Mouse (Mus musculus) embryonic facial prominence, embryonic 11.5 days (tissue): Measurements from ENCODE around the gene Hsd17b12. TPM values are rescaled to one million over a fixed set of nuclear protein-coding genes. Genes with fewer than 3 reads are reported as not detected.
A peak's percentile ranks its signal among the peaks of the same experiment; 100 is the strongest.

Experiments used
- ATAC-seq: fragments of 200-750 bp; cut with Nextera tagmentation; replicated peaks from 2 replicates; pipeline ENCODE4 v1.8.0; 2017; ENCODE audit warnings: low read depth; ENCODE audit not compliant: insufficient number of reproducible peaks, low FRiP score, low TSS enrichment
- DNase-seq: peaks from one replicate; pipeline ENCODE4 v3.0.0-alpha.2; 2015; ENCODE audit warnings: low spot score
- H3K27ac ChIP-seq: fragments of 300-500 bp; sonication (generic); replicated peaks from 2 replicates; pipeline ENCODE4 v1.5.1; 2014; ENCODE audit warnings: mild to moderate bottlenecking, low read depth, low read length, control low read depth
- H3K27me3 ChIP-seq: fragments of 300-500 bp; sonication (generic); 2 replicates; pipeline ENCODE4 v1.6.1; 2014; ENCODE audit warnings: mild to moderate bottlenecking, low read length, moderate library complexity, mixed read lengths; ENCODE audit not compliant: control insufficient read depth, insufficient read depth
- H3K36me3 ChIP-seq: fragments of 300-500 bp; sonication (generic); replicated peaks from 2 replicates; pipeline ENCODE4 v1.6.1; 2014; ENCODE audit warnings: low read depth, mild to moderate bottlenecking, low read length, moderate library complexity, mixed read lengths; ENCODE audit not compliant: control insufficient read depth, insufficient read depth
- H3K4me1 ChIP-seq: fragments of 300-500 bp; sonication (generic); 2 replicates; pipeline ENCODE4 v1.6.1; 2014; ENCODE audit warnings: low read length, mixed read lengths; ENCODE audit not compliant: control insufficient read depth, insufficient read depth
- H3K4me2 ChIP-seq: fragments of 300-500 bp; sonication (generic); 2 replicates; pipeline ENCODE4 v1.6.1; 2014; ENCODE audit warnings: low read depth, mild to moderate bottlenecking, control low read depth, low read length, moderate library complexity
- H3K4me3 ChIP-seq: fragments of 300-500 bp; sonication (generic); 2 replicates; pipeline ENCODE4 v1.5.1; 2014; ENCODE audit warnings: low read depth, low read length, control low read depth
- H3K9ac ChIP-seq: fragments of 300-500 bp; sonication (generic); replicated peaks from 2 replicates; pipeline ENCODE4 v1.6.1; 2014; ENCODE audit warnings: mild to moderate bottlenecking, control low read depth, low read length
- H3K9me3 ChIP-seq: fragments of 300-500 bp; sonication (generic); replicated peaks from 2 replicates; pipeline ENCODE4 v1.6.1; 2016; ENCODE audit warnings: mild to moderate bottlenecking, low read length, inconsistent platforms, mixed read lengths; ENCODE audit not compliant: control insufficient read depth
- WGBS: fragments of 180-500 bp; shearing (Covaris S2); extraction: QIAGEN DNeasy Blood & Tissue Kit; methylation state at CpG from one replicate; pipeline ENCODE4 v1.1.7; 2014; 5-methylcytosine and 5-hydroxymethylcytosine counted together
- polyA plus RNA-seq: library from polyadenylated mRNA; unstranded; fragments of >200 nt; fragmentation: Nextera tagmentation; extraction: Ambion mirVana; gene quantifications from 2 replicates; pipeline ENCODE4 v1.2.1, GENCODE M21; 2014

Gene Hsd17b12
- polyA plus RNA-seq, 1 experiment from 2014 or later: 126 TPM

DNA sequence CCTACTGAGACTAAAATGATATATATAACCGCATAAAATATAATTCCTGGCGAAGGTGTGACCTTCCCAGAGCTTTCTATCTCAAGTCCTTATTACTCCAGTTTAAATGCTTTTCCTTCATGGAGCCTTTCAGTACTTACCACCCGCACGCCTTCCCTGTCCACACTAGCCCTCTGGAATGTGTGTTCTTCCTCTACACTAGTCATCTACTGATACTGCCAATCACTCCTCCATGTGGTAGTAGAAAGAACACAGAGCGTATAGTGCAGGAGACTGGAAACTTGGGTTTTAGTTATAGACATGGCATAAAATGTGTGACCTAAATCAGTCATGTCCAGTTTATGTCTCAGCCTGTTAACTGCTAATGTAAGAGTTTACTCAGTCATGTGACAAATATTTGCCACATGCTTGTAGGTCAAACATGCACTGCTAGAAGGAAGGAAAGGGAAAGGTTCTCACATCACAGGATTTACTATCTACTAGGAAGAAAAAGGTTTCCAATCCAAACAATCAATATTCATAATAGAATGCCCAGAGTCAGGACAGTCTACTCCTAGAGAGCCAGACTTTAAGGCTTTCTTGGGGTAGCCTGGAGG, 91.1 kb downstream of the Hsd17b12 start:
- Histone ChIP-seq H3K4me2 (no peak overlapping the region), H3K9me3 (no peaks in the 10 kb centered on the region), H3K4me1 (no peaks in the 10 kb centered on the region), H3K36me3 (no peaks in the 10 kb centered on the region), H3K9ac (no peak overlapping the region), H3K27me3 (no peaks in the 10 kb centered on the region), H3K4me3 (no peak overlapping the region), H3K27ac (no peak overlapping the region)
- DNase-seq (no peak), ATAC-seq (no peak)
- WGBS: 85% methylated on average over 5 of the region's 5 CpGs

DNA sequence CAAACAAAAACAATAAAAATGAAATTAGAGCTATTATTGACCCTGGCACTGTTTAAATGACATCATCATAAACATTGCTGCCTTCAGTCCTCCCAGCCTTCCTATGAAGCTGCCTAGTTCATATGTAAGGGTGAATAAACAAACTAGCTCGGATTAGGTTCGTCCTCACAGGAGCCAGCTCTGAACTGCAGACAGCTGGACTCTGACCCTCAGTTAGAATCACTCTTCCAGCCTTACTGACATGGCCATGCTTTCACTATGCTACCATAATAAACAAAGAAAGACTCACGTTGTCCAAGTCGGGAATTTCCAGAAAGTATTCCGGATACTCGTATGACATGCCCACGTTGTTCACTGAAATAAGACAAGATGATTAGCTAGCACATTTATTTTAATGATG, 91.6 kb downstream of the Hsd17b12 start:
- ATAC-seq: no peak
- no peak overlapping the region for H3K27ac ChIP-seq
- 73% methylated on average over 7 of the region's 7 CpGs for WGBS
- H3K4me1 ChIP-seq: no peaks in the 10 kb centered on the region
- H3K36me3 ChIP-seq: no peaks in the 10 kb centered on the region
- no peak overlapping the region for H3K4me3 ChIP-seq
- no peak overlapping the region for H3K4me2 ChIP-seq
- H3K27me3 ChIP-seq: no peaks in the 10 kb centered on the region
- no peak for DNase-seq
- H3K9ac ChIP-seq: no peak overlapping the region
- H3K9me3 ChIP-seq: no peaks in the 10 kb centered on the region

DNA sequence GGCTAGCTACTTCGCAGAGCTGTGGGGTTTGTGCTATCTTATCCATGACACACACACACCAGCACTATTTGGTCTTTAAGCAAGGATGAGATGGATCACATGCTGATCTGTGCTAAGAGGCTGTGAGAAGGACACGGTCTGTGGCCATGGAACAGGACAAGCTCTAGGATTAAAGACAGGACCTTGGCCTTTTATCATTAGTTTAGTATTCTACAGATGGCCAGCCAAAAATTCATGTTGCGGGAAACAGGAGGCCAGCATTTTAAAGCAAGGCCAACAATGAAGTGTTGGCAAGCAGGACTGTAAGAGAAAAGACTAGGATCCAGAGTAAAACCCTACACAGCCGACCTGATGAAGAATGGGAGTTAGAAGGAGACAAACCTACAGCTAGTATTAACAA, 95.0 kb downstream of the Hsd17b12 start:
- Histone ChIP-seq H3K4me2 (no peak overlapping the region), H3K27me3 (no peaks in the 10 kb centered on the region), H3K4me1 (no peaks in the 10 kb centered on the region), H3K9ac (no peak overlapping the region), H3K36me3 (no peaks in the 10 kb centered on the region), H3K4me3 (no peak overlapping the region), H3K27ac (no peak overlapping the region), H3K9me3 (no peaks in the 10 kb centered on the region)
- DNase-seq: no peak
- ATAC-seq: no peak
- WGBS: 92% methylated on average over 4 of the region's 4 CpGs

DNA sequence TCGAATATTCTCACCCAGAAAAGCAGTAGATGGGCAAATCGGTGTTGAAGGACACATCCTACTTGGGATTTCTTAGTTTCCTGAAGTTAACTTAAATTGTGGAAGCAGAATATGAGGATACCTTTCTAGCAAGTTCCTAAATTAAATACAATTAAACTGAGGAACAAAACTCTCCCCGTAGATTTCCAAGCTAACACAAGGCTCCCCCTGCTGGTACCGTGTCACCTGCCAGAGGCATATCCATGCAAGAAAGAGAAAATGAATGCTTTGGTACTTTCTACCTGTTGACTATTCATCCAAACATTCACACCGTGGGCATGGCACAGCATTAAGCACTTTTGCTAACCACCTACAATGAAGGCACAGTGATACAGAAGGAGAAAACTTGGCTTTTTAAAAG, 98.3 kb downstream of the Hsd17b12 start:
- H3K4me3 ChIP-seq: no peak overlapping the region
- H3K9me3 ChIP-seq: no peaks in the 10 kb centered on the region
- no peak overlapping the region for H3K9ac ChIP-seq
- no peaks in the 10 kb centered on the region for H3K27me3 ChIP-seq
- H3K36me3 ChIP-seq: no peaks in the 10 kb centered on the region
- DNase-seq (peak; percentile 20), ATAC-seq (no peak)
- no peaks in the 10 kb centered on the region for H3K4me1 ChIP-seq
- no peak overlapping the region for H3K4me2 ChIP-seq
- WGBS: 84% methylated on average over 5 of the region's 5 CpGs
- H3K27ac ChIP-seq: no peak overlapping the region

DNA sequence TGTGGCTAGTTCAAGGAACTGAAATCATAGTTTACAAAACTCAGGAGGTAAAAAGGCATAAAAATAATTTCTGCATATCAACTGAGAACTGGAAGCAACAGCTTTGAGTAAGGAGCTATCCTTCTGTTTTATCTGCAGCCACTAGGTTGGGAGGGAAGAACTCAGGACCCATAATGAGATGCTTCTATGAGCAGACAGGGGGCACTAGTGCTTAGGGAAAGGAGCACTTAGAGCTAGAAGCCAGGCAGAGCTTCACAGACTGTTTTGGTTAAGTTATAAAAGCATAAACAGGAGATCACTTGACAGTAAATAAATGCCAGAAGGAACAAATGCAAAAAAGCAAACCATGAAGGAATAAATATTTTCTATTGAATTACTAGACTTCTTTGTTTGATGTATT, 103.0 kb downstream of the Hsd17b12 start:
- Histone ChIP-seq H3K27me3 (no peaks in the 10 kb centered on the region), H3K4me3 (no peak overlapping the region), H3K36me3 (no peaks in the 10 kb centered on the region), H3K9me3 (no peaks in the 10 kb centered on the region), H3K4me2 (no peak overlapping the region), H3K27ac (no peak overlapping the region), H3K4me1 (no peaks in the 10 kb centered on the region), H3K9ac (no peak overlapping the region)
- ATAC-seq (no peak), DNase-seq (peak; percentile 70)

DNA sequence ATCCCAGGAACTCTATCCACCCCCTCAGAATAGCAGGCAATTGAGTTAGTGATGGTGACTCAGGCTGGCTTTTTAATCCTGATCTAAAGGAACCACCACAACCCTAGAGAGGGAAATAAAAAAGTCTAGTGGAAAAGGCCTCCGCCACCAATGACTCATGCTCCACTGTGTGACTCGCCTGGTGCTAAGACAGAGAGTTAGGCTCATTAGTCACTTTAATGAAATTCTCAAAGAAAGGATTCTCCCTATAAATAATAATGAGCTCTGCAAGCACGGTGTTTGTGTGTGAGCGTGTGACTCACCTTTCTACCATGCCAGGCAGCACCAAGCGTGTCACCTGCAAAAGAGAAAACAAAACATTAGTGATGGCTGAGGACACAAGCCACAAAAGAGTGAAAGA, 105.8 kb downstream of the Hsd17b12 start:
- DNase-seq: no peak
- H3K9me3 ChIP-seq: no peaks in the 10 kb centered on the region
- no peak overlapping the region for H3K4me2 ChIP-seq
- WGBS: 93% methylated on average over 5 of the region's 5 CpGs
- no peak overlapping the region for H3K9ac ChIP-seq
- no peak overlapping the region for H3K4me3 ChIP-seq
- H3K4me1 ChIP-seq: no peaks in the 10 kb centered on the region
- no peak for ATAC-seq
- H3K36me3 ChIP-seq: no peaks in the 10 kb centered on the region
- no peak overlapping the region for H3K27ac ChIP-seq
- no peaks in the 10 kb centered on the region for H3K27me3 ChIP-seq

DNA sequence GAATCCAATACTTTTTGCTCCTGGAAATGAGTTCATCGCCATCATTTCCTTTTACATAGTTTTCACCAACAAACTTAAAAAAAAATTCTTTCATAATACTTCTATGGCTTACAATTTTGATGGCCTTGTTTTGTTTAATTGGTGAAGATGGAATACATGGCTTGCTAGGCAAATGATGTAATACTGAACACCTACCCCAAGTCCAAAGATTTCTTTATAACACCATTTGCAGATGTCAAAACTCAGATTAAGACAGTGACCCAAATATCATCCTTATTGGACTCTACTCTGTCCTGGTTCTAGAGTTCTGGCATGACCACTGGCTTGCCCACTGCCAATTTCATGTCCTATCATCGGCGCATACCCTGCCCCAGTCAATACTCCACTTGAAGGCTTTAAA, 106.9 kb downstream of the Hsd17b12 start:
- 95% methylated on average over 3 of the region's 3 CpGs for WGBS
- Histone ChIP-seq H3K4me2 (no peak overlapping the region), H3K4me1 (no peaks in the 10 kb centered on the region), H3K4me3 (no peak overlapping the region), H3K27ac (no peak overlapping the region), H3K27me3 (no peaks in the 10 kb centered on the region), H3K9me3 (no peaks in the 10 kb centered on the region), H3K36me3 (no peaks in the 10 kb centered on the region), H3K9ac (no peak overlapping the region)
- DNase-seq: no peak
- no peak for ATAC-seq

DNA sequence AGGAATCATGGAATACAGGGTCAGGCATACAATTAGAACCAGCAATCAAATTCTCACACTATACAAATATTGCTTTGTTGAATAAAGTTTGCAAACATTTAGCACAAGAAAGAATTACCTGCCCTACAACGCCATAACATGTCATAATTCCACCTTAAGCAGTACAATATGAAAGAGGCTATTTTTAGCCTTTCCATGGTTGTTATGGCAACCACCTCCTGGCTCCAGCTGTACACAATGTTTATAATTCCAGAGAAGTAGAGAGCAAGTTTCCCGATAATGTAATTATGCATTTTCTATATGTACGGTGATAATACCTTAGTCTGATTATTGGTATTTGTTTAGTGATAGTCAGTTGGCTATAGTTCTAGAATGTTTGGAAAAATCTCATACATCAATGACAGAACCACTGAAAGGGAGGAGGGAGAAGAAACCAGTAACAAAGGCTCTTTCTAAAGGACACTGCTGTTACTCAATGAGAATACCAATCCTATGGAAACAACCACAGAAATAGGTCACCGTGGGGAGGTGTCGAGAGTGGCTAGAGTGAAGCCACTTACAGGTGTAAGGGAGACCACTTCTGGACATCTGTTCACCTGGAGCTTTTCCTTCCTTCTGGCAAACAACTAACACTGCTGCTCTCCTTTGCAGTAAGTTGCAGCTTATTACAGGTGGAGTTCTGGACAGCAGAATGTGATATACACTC, 108.1 kb downstream of the Hsd17b12 start:
- no peaks in the 10 kb centered on the region for H3K9me3 ChIP-seq
- H3K36me3 ChIP-seq: no peaks in the 10 kb centered on the region
- H3K9ac ChIP-seq: no peak overlapping the region
- H3K27ac ChIP-seq: no peak overlapping the region
- H3K4me1 ChIP-seq: no peaks in the 10 kb centered on the region
- H3K4me2 ChIP-seq: no peak overlapping the region
- no peaks in the 10 kb centered on the region for H3K27me3 ChIP-seq
- H3K4me3 ChIP-seq: no peak overlapping the region
- ATAC-seq (no peak), DNase-seq (no peak)
- 76% methylated on average over 5 of the region's 5 CpGs for WGBS
